Mouse (Mus musculus) hindbrain, embryonic 11.5 days (tissue): ENCODE measurements around the gene Vcam1. TPM values are rescaled to one million over a fixed set of nuclear protein-coding genes. Genes with fewer than 3 reads are reported as not detected.

ENCODE experiments used
- ATAC-seq: fragments of 200-750 bp; cut with Nextera tagmentation; 2 replicates; pipeline ENCODE4 v1.8.0; 2017; ENCODE audit warnings: mild to moderate bottlenecking, moderate TSS enrichment, moderate library complexity; ENCODE audit not compliant: low FRiP score
- DNase-seq: peaks from one replicate; pipeline ENCODE4 v3.0.0-alpha.2; 2015; ENCODE audit warnings: low spot score
- H3K27ac ChIP-seq: fragments of 300-500 bp; sonication (generic); 2 replicates; pipeline ENCODE4 v1.5.1; 2014; ENCODE audit warnings: mild to moderate bottlenecking, low read depth, low read length
- H3K27me3 ChIP-seq: fragments of 300-500 bp; sonication (generic); 2 replicates; pipeline ENCODE4 v1.6.1; 2014; ENCODE audit warnings: mild to moderate bottlenecking, low read length, moderate library complexity, mixed read lengths; ENCODE audit not compliant: control insufficient read depth, insufficient read depth
- H3K36me3 ChIP-seq: fragments of 300-500 bp; sonication (generic); 2 replicates; pipeline ENCODE4 v1.6.1; 2014; ENCODE audit warnings: mild to moderate bottlenecking, low read length, moderate library complexity, mixed read lengths; ENCODE audit not compliant: control insufficient read depth, insufficient read depth
- H3K4me1 ChIP-seq: fragments of 300-500 bp; sonication (generic); replicated peaks from 2 replicates; pipeline ENCODE4 v1.6.1; 2014; ENCODE audit warnings: low read length, mixed read lengths; ENCODE audit not compliant: control insufficient read depth, insufficient read depth
- H3K4me2 ChIP-seq: fragments of 300-500 bp; sonication (generic); replicated peaks from 2 replicates; pipeline ENCODE4 v1.6.1; 2014; ENCODE audit warnings: mild to moderate bottlenecking, low read depth, low read length
- H3K4me3 ChIP-seq: fragments of 300-500 bp; sonication (generic); 2 replicates; pipeline ENCODE4 v1.5.1; 2014; ENCODE audit warnings: low read depth, low read length
- H3K9ac ChIP-seq: fragments of 300-500 bp; sonication (generic); 2 replicates; pipeline ENCODE4 v1.6.1; 2014; ENCODE audit warnings: low read depth, low read length
- H3K9me3 ChIP-seq: fragments of 300-500 bp; sonication (generic); 2 replicates; pipeline ENCODE4 v1.6.1; 2016; ENCODE audit warnings: low read length; ENCODE audit not compliant: control insufficient read depth
- WGBS: fragments of 180-500 bp; shearing (Covaris S2); extraction: QIAGEN DNeasy Blood & Tissue Kit; methylation state at CpG from one replicate; pipeline ENCODE4 v1.1.7; 2014; 5-methylcytosine and 5-hydroxymethylcytosine counted together
- polyA plus RNA-seq: library from polyadenylated mRNA; unstranded; fragments of >200 nt; fragmentation: Nextera tagmentation; extraction: Ambion mirVana; gene quantifications from 2 replicates; pipeline ENCODE4 v1.2.1, GENCODE M21; 2014

Vcam1 gene
- polyA plus RNA-seq, 1 experiment from 2014 or later: 76.3 TPM

DNA sequence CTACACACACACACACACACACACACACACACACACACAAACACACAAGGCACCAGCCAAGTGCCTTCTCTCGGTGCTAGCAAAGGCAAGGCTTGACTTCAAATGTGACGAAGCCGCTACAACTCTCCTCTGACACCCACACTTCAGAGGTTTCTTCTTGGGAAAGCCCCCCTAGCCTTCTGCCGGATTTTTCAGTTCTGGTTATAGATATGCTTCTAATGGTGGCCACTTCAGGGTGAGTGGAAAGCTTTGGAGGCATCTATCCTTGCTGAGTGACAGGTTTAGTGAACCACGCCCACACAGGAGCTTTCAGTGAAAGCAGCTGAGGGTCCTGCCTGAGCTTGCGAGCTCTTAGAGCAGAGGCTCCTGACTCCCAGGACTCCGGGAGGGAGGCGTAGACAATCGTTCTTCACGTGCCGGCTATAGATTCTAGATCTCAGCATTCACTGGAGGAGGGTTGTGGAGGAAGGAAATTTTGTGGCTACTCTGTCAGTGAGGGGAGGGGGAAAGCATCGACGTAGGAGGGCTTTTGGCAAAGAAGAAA, 28.0 kb upstream of the Vcam1 start:
- DNase-seq (no peak), ATAC-seq (no peak)
- Histone ChIP-seq H3K9ac (no peak overlapping the region), H3K36me3 (no peaks in the 10 kb centered on the region), H3K4me2 (no peak overlapping the region), H3K9me3 (no peaks in the 10 kb centered on the region), H3K27ac (no peak overlapping the region), H3K4me3 (no peak overlapping the region), H3K27me3 (no peaks in the 10 kb centered on the region), H3K4me1 (no peaks in the 10 kb centered on the region)
- WGBS: 77% methylated on average over 13 of the region's 13 CpGs

DNA sequence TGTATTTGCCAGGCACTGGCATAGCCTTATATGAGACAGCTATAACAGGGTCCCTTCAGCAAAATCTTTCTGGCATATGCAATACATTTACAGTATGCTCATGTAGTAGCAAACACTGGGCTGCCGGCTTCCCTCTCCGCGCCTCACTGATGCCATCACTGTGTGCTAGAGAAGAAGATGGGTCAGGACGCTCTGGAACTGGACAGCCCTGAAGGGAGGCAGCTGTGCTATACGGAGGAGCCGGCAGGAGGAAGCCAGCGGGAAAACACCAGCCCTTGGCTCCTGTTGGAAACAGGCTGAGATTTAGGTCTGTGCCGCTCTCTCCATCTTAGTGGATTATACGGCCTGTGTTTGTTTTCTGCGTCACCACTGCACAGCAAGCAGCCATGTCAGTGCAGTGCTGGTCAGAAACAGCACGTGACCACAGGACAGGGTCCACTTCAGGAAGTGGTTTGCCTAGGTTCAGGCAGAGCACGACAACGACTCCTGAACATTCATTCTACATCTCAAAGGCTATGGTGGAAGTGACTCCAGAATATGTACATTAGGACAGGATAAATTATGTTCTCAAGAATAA, 20.7 kb upstream of the Vcam1 start:
- Histone ChIP-seq H3K27me3 (no peaks in the 10 kb centered on the region), H3K9me3 (no peaks in the 10 kb centered on the region), H3K27ac (no peak overlapping the region), H3K36me3 (no peaks in the 10 kb centered on the region), H3K4me2 (no peak overlapping the region), H3K4me1 (peaks cover 2% of the 10 kb centered on the region; the same call in 1 of the 2 replicates), H3K4me3 (no peak overlapping the region), H3K9ac (no peak overlapping the region)
- ATAC-seq (no peak), DNase-seq (no peak)
- 92% methylated on average over 13 of the region's 13 CpGs for WGBS

DNA sequence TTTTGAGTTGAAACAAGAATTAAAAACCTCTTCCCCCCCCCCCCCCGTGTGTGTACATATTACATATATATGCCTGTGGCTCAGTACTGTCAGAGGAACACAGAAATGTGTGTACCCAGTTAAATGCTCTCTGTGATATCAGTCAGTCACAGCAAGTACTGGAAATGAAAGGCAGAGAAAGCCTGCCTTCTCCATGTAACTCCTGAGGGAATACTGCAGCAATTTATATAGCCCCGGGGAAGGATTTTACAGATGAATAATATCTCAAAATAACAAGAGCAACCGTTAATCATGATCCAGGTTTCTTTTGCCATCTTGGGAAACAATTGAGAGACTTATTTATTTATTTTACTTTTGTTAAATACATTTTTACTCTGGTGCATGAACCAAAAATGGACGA, 19.6 kb upstream of the Vcam1 start:
- H3K9me3 ChIP-seq: no peaks in the 10 kb centered on the region
- no peak for ATAC-seq
- no peak overlapping the region for H3K4me2 ChIP-seq
- H3K9ac ChIP-seq: no peak overlapping the region
- peaks cover 2% of the 10 kb centered on the region; the same call in 1 of the 2 replicates for H3K4me1 ChIP-seq
- H3K27me3 ChIP-seq: no peaks in the 10 kb centered on the region
- no peaks in the 10 kb centered on the region for H3K36me3 ChIP-seq
- H3K27ac ChIP-seq: no peak overlapping the region
- 74% methylated on average over 4 of the region's 4 CpGs for WGBS
- no peak overlapping the region for H3K4me3 ChIP-seq
- no peak for DNase-seq

DNA sequence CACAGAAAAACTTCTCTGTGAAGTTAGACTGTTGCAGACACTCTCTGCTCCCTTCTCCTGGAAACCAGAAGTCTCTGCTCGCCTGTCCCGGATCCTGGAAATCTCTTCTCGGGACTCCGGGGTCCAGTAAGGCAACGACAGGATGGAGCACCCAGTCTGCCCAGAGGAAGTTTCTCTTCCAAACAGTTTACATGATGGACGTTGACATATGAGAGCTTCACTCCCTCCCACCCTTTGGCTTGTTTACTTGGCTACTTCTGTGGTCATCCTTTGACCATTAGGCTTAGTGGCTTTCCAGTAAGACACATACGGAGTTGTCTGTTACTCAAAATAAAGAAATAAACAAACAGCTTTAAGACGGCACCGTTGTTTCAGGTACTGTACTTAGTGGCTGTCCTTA, 19.2 kb upstream of the Vcam1 start:
- no peak for DNase-seq
- Histone ChIP-seq H3K4me2 (no peak overlapping the region), H3K4me1 (peaks cover 2% of the 10 kb centered on the region; the same call in 1 of the 2 replicates), H3K4me3 (no peak overlapping the region), H3K27me3 (no peaks in the 10 kb centered on the region), H3K9ac (no peak overlapping the region), H3K36me3 (no peaks in the 10 kb centered on the region), H3K27ac (no peak overlapping the region), H3K9me3 (no peaks in the 10 kb centered on the region)
- no peak for ATAC-seq
- WGBS: 66% methylated on average over 9 of the region's 9 CpGs

DNA sequence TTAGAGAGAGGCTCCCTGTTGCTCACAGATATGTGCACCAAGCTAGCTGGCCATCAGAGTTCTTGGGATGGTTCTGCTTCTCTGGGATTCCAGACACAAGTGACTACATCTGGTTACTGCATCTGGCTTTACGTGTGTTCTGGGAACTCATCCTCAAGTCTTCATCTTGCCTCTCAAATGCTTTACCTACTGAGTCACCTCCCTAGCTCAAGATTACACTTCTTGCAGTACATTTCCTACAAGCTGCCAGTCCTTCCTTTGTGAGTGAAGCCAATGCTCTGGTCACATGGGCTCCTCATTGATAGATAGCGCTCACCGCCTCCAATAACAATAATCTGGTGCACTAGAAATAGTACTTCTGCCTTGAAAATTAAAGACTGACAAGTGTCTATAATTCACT, 11.7 kb upstream of the Vcam1 start:
- ATAC-seq (no peak), DNase-seq (no peak)
- Histone ChIP-seq H3K4me2 (no peak overlapping the region), H3K4me3 (no peak overlapping the region), H3K27ac (no peak overlapping the region), H3K4me1 (no peaks in the 10 kb centered on the region), H3K9ac (no peak overlapping the region), H3K9me3 (no peaks in the 10 kb centered on the region), H3K27me3 (no peaks in the 10 kb centered on the region), H3K36me3 (no peaks in the 10 kb centered on the region)
- WGBS: 96% methylated on average over 3 of the region's 3 CpGs

DNA sequence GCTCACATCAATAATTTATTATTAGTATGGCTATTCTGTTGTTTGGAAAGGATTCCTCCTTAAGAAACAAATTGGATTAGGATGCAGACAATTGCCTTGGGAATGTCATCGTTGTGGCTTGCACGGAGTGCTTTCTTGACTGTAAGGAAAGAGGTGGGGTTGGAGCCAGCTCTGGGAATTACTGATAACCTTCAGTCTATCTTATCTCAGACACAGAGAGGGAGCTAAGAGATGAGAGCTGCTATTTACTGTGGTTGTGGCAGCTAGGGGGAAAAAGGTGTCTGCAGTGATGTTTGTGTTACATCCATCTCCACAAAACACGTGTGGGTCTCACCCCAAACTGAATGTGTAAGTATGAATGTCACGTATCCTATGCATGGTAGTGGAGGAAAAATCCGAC, 9.5 kb upstream of the Vcam1 start:
- no peaks in the 10 kb centered on the region for H3K4me1 ChIP-seq
- no peak overlapping the region for H3K9ac ChIP-seq
- no peak overlapping the region for H3K4me3 ChIP-seq
- DNase-seq (no peak), ATAC-seq (no peak)
- WGBS: 87% methylated on average over 5 of the region's 5 CpGs
- H3K27ac ChIP-seq: no peak overlapping the region
- H3K36me3 ChIP-seq: no peaks in the 10 kb centered on the region
- no peak overlapping the region for H3K4me2 ChIP-seq
- H3K27me3 ChIP-seq: no peaks in the 10 kb centered on the region
- no peaks in the 10 kb centered on the region for H3K9me3 ChIP-seq

DNA sequence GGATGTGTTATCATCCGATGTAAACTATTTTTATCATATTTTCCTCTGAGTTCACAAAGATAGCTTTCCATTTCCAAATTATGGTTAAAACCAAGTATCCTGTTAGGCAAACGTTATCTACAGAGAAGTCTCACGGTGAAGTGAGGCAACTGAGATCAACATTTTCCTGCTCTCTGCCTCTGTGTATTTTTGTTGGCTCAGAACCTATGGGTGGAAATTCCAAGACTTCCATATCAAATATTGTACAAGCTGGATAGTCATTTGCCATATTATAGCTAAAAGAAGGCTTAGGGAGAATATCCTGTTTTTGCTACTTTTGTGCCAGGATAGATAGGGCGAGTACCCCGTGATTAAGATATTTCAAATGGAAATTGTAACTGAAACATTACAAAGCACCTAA, 8.6 kb upstream of the Vcam1 start:
- no peak overlapping the region for H3K27ac ChIP-seq

DNA sequence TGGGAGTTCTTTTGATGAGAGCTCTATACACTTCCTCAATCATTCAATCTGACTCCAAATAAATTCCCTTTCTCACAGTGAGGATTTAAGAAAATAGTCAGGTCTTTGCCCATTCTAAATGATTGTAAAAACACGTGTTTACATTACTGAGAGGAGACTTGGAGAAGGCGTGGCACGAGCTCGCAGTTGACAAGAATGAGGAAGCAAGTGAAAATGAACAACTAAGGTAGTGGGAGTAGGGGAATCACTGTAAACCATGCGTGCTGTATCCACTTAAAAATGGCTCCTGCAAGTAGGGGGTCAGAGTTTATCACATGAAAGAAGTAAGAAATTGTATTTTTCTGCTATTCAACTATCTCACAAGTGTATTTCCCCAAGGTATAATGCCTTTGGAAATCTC, 3.9 kb upstream of the Vcam1 start:
- Histone ChIP-seq H3K27me3 (no peaks in the 10 kb centered on the region), H3K9ac (no peak overlapping the region), H3K4me3 (no peak overlapping the region), H3K9me3 (no peaks in the 10 kb centered on the region), H3K4me2 (no peak overlapping the region), H3K27ac (no peak overlapping the region), H3K4me1 (no peaks in the 10 kb centered on the region), H3K36me3 (no peaks in the 10 kb centered on the region)
- ATAC-seq (no peak), DNase-seq (no peak)
- WGBS: 81% methylated on average over 5 of the region's 5 CpGs

More for the DNA sequence above, 8.6 kb upstream of the Vcam1 start:
- H3K4me3 ChIP-seq: no peak overlapping the region
- H3K4me1 ChIP-seq: no peaks in the 10 kb centered on the region
- ATAC-seq: no peak
- no peak overlapping the region for H3K9ac ChIP-seq
- H3K4me2 ChIP-seq: no peak overlapping the region
- no peaks in the 10 kb centered on the region for H3K36me3 ChIP-seq
- WGBS: 89% methylated on average over 5 of the region's 5 CpGs
- no peaks in the 10 kb centered on the region for H3K27me3 ChIP-seq
- no peak for DNase-seq
- no peaks in the 10 kb centered on the region for H3K9me3 ChIP-seq

DNA sequence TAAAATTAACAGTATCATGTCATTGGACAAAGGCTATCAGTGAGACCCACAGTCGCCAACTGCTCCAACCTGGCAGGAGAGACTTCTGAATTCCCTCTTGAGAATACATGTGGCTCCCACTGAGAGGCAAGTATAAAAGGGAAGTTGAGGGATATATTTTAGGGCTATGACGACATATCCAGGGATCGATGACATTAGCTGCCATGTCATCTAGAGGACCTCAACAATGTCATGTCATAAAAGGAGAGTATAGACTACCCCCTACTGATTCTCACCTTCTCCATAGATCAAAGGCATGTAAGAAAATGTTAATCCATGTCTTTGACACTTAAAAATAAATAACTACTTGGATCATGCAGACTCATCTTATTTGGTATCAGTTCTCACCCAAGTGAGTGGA, 1.2 kb upstream of the Vcam1 start:
- H3K9ac ChIP-seq: no peak overlapping the region
- no peak for ATAC-seq
- WGBS: 81% methylated on average over 3 of the region's 3 CpGs
- no peak overlapping the region for H3K4me2 ChIP-seq
- H3K27ac ChIP-seq: no peak overlapping the region
- no peaks in the 10 kb centered on the region for H3K27me3 ChIP-seq
- H3K4me3 ChIP-seq: no peak overlapping the region
- no peaks in the 10 kb centered on the region for H3K9me3 ChIP-seq
- no peaks in the 10 kb centered on the region for H3K36me3 ChIP-seq
- H3K4me1 ChIP-seq: no peaks in the 10 kb centered on the region
- DNase-seq: no peak
